Mouse (Mus musculus) embryonic facial prominence, embryonic 13.5 days (tissue): ENCODE data around the gene Anapc7. TPM values are rescaled to one million over a fixed set of nuclear protein-coding genes. Genes with fewer than 3 reads are reported as not detected.

ENCODE experiments used
- ATAC-seq: fragments of 200-750 bp; cut with Nextera tagmentation; 2 replicates; pipeline ENCODE4 v1.8.0; 2017; ENCODE audit warnings: low read depth; ENCODE audit not compliant: insufficient number of reproducible peaks, insufficient read depth, low FRiP score, low TSS enrichment
- H3K27ac ChIP-seq: fragments of 300-500 bp; sonication (generic); 2 replicates; pipeline ENCODE4 v1.5.1; 2015; ENCODE audit warnings: moderate library complexity, mild to moderate bottlenecking, inconsistent platforms
- H3K27me3 ChIP-seq: fragments of 300-500 bp; sonication (generic); 2 replicates; pipeline ENCODE4 v1.6.1; 2015; ENCODE audit warnings: mild to moderate bottlenecking, inconsistent platforms
- H3K36me3 ChIP-seq: fragments of 300-500 bp; sonication (generic); 2 replicates; pipeline ENCODE4 v1.6.1; 2015; ENCODE audit warnings: mild to moderate bottlenecking, inconsistent platforms
- H3K4me1 ChIP-seq: fragments of 300-500 bp; sonication (generic); 2 replicates; pipeline ENCODE4 v1.6.1; 2015; ENCODE audit warnings: inconsistent platforms
- H3K4me2 ChIP-seq: fragments of 300-500 bp; sonication (generic); 2 replicates; pipeline ENCODE4 v1.6.1; 2015; ENCODE audit warnings: moderate library complexity, mild to moderate bottlenecking, inconsistent platforms
- H3K4me3 ChIP-seq: fragments of 300-500 bp; sonication (generic); 2 replicates; pipeline ENCODE4 v1.5.1; 2015; ENCODE audit warnings: mild to moderate bottlenecking, inconsistent platforms
- H3K9ac ChIP-seq: fragments of 300-500 bp; sonication (generic); 2 replicates; pipeline ENCODE4 v1.6.1; 2015; ENCODE audit warnings: mild to moderate bottlenecking, inconsistent platforms
- H3K9me3 ChIP-seq: fragments of 300-500 bp; sonication (generic); 2 replicates; pipeline ENCODE4 v1.6.1; 2016; ENCODE audit warnings: inconsistent platforms
- WGBS: fragments of 180-500 bp; shearing (Covaris S2); methylation state at CpG from one replicate; pipeline ENCODE4 v1.1.7; 2015; ENCODE audit warnings: mixed read lengths; 5-methylcytosine and 5-hydroxymethylcytosine counted together
- polyA plus RNA-seq: library from polyadenylated mRNA; unstranded; fragments of >200 nt; fragmentation: Nextera tagmentation; extraction: Ambion mirVana; gene quantifications from 2 replicates; pipeline ENCODE4 v1.2.1, GENCODE M21; 2015

Anapc7 gene
- polyA plus RNA-seq, 1 experiment from 2014 or later: 54.5 TPM

DNA sequence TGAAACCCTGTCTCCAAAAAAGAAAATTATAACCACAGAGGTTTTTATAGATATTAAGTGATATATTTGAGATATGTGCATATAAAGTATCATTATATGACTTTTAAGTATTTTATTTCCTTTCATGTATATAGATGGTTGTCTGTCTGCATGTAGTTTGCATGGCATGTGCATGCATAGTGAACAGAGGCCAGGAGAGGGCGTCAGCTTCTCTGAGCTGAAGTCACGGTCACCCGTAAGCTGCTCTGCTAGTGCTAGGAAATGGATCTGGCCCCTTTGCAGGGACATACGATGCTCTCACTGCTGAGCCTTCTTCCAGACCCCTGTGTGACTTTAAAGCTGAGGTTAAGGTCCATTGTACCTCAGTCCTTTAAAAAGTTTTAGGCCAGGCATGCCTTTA lies 13.0 kb downstream of the Anapc7 start:
- no peak overlapping the region for H3K9ac ChIP-seq
- H3K4me1 ChIP-seq: no peaks in the 10 kb centered on the region
- H3K36me3 ChIP-seq: peaks cover 96% of the 10 kb centered on the region
- ATAC-seq: no peak
- no peaks in the 10 kb centered on the region for H3K27me3 ChIP-seq
- no peak overlapping the region for H3K4me3 ChIP-seq
- WGBS: 83% methylated on average over 4 of the region's 4 CpGs
- no peaks in the 10 kb centered on the region for H3K9me3 ChIP-seq
- H3K4me2 ChIP-seq: no peak overlapping the region
- H3K27ac ChIP-seq: no peak overlapping the region

DNA sequence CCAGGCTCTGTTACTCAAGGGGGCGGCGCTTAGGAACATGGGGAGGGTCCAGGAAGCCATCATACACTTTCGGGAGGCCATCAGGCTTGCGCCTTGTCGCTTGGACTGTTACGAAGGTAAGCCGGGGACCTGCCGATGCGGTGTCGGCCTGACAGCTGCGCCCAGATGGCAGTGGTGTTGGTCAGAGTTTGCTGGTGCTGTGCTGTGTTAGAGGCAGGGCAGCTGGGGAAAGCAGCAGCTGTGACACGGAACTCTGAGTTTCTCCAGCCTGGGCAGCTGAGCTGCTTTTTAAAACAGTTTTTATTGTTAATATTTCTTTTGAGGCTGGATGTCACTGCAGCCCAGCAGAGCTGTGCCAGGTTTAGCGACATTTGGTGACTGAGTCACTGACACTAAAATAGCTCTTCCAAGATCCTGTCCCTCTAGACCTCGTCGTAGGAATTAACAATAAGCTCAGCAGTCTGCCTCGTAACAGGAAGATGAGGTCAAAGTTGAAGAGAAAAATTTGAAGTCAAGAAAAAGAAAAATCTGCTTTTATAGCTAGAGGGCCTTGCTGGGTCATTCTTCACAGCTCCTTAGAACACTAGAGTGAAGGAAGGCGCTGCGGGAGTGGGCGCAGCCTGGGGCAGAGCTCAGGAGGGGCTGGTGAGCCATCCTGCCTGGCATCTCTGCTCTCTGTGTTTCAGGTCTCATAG lies 18.1 kb downstream of the Anapc7 start:
- H3K4me1 ChIP-seq: no peaks in the 10 kb centered on the region
- no peak for ATAC-seq
- no peaks in the 10 kb centered on the region for H3K27me3 ChIP-seq
- no peak overlapping the region for H3K27ac ChIP-seq
- H3K4me2 ChIP-seq: no peak overlapping the region
- H3K9ac ChIP-seq: no peak overlapping the region
- 89% methylated on average over 19 of the region's 19 CpGs for WGBS
- peaks cover 99% of the 10 kb centered on the region for H3K36me3 ChIP-seq
- H3K4me3 ChIP-seq: no peak overlapping the region
- no peaks in the 10 kb centered on the region for H3K9me3 ChIP-seq

DNA sequence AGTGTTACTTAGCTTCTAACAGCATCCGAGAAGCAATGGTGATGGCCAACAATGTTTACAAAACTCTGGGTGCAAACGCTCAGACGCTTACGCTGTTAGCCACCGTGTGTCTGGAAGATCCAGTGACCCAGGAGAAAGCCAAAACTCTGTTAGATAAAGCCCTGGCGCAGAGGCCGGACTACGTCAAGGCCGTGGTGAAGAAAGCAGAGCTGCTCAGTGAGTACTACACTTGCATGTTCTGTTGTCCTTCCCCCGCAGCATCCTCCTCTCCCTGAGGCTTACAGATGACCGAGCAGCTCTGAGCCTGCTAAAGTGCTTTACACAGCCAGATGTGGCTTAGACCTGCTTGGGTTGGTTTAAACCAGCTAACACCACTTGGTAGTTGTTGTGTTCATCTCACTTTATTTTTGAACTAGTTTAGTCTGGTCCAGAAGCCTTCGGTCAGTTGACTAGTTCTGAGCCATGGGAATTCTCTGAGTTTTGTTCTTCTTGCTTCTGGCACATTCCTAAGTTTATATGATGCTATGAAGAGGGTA lies 18.7 kb downstream of the Anapc7 start:
- Histone ChIP-seq H3K9me3 (no peaks in the 10 kb centered on the region), H3K4me2 (no peak overlapping the region), H3K36me3 (peaks cover 99% of the 10 kb centered on the region), H3K4me1 (no peaks in the 10 kb centered on the region), H3K27ac (no peak overlapping the region), H3K27me3 (no peaks in the 10 kb centered on the region), H3K9ac (no peak overlapping the region), H3K4me3 (no peak overlapping the region)
- WGBS: 94% methylated on average over 12 of the region's 12 CpGs
- no peak for ATAC-seq

DNA sequence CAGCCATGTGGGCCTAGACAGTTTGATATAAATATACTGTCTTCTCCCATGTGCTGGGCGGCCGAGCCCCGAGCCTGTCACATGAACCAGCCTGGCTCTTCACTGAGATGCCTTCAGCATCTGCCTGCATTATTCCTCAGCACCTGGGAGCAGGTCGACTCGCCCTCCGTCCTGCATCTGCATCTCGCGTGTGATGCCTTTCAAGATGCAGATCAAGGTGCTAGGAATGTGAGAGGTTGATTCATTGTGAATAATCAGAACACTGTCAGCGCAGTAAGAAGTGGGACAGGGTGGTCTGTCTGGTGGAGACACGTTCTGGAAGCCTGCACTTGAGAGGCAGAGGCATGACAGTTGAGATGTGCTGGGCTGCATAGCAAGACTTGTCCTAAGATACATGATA lies 23.0 kb downstream of the Anapc7 start:
- peaks cover 89% of the 10 kb centered on the region for H3K36me3 ChIP-seq
- H3K27ac ChIP-seq: no peak overlapping the region
- H3K27me3 ChIP-seq: no peaks in the 10 kb centered on the region
- H3K4me3 ChIP-seq: no peak overlapping the region
- H3K4me1 ChIP-seq: no peaks in the 10 kb centered on the region
- 0 out of 2 replicates have a peak overlapping the region, but pooled peaks have one; percentile 16 for H3K9ac ChIP-seq
- H3K9me3 ChIP-seq: no peaks in the 10 kb centered on the region
- no peak overlapping the region for H3K4me2 ChIP-seq
- 94% methylated on average over 10 of the region's 10 CpGs for WGBS
- no peak for ATAC-seq

DNA sequence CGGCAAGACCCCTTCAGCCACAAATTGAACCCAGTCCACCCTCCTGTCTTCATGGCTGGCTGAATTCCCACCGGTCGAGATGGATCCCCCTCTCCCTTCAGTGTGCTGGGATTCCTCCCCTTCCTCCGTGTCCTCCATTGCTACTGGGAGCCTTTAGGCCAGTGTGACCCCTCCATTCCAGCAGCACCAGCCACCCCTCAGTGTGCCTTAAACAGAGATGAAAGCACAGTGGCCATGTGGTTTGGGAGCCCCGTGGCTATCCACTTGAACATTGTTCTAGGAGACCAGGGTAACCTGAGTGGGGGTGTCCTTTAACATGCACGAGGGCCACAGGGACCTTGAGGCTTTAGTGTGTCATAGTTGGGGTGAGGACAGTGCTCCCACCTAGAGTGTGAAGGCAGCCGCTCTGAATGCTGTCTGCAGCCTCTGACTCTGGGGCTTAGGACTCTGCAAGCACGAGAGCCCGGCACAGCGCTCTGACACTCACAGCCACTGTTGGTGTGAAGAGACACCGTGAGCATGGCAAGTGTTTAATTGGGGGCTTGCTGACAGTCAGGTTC lies 23.6 kb downstream of the Anapc7 start:
- Histone ChIP-seq H3K9me3 (no peaks in the 10 kb centered on the region), H3K4me1 (no peaks in the 10 kb centered on the region), H3K36me3 (peaks cover 86% of the 10 kb centered on the region), H3K4me3 (no peak overlapping the region), H3K27ac (no peak overlapping the region), H3K27me3 (no peaks in the 10 kb centered on the region), H3K9ac (0 out of 2 replicates have a peak overlapping the region, but pooled peaks have one; percentile 16), H3K4me2 (no peak overlapping the region)
- 92% methylated on average over 11 of the region's 11 CpGs for WGBS
- no peak for ATAC-seq

DNA sequence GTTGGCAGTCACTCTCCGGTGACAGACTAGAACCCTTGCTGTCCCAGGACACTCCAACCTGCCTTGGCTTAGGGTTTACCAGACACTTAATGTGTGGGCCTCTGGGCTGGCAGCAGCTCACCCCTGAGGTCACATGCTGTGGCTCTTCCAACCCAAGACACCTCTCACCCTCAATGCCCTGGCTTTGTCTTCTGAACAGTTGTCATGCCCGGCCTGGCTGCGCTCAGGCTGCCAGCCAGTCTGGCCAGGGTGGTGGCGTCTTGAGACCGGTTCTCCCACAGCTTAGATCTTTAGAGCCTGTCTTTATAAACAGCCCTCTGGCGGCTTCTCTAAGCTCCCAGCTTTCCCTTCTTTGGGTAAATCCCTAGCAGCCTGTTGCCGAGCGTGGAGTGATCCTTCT lies 26.4 kb downstream of the Anapc7 start:
- H3K4me2 ChIP-seq: no peak overlapping the region
- H3K4me1 ChIP-seq: no peaks in the 10 kb centered on the region
- no peaks in the 10 kb centered on the region for H3K27me3 ChIP-seq
- 89% methylated on average over 8 of the region's 8 CpGs for WGBS
- peaks cover 70% of the 10 kb centered on the region for H3K36me3 ChIP-seq
- no peak overlapping the region for H3K9ac ChIP-seq
- no peaks in the 10 kb centered on the region for H3K9me3 ChIP-seq
- H3K27ac ChIP-seq: no peak overlapping the region
- ATAC-seq: no peak
- H3K4me3 ChIP-seq: no peak overlapping the region

DNA sequence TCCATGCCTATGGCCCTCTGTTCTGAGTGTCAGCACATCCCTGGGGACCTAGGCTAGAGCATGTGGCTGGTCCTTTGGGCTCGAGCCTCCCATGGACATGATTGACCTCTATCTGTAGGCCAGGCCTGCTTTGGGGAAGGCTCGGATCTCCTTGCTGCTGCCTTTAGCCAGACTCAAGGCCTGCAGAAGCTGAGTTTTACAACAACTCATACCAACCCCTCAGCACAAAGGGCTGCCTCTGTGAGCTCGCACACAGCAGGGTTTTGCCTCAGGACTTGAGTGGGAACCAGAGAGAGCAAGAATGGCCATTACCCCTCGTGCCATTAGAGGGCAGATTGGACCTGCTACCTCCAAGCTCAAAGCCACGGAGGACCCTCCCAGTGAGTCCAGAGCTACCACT lies 27.4 kb downstream of the Anapc7 start:
- H3K27me3 ChIP-seq: no peaks in the 10 kb centered on the region
- 81% methylated on average over 5 of the region's 5 CpGs for WGBS
- no peak overlapping the region for H3K4me3 ChIP-seq
- peaks cover 70% of the 10 kb centered on the region for H3K36me3 ChIP-seq
- H3K27ac ChIP-seq: no peak overlapping the region
- H3K4me2 ChIP-seq: no peak overlapping the region
- no peak overlapping the region for H3K9ac ChIP-seq
- no peak for ATAC-seq
- H3K9me3 ChIP-seq: no peaks in the 10 kb centered on the region
- H3K4me1 ChIP-seq: no peaks in the 10 kb centered on the region

DNA sequence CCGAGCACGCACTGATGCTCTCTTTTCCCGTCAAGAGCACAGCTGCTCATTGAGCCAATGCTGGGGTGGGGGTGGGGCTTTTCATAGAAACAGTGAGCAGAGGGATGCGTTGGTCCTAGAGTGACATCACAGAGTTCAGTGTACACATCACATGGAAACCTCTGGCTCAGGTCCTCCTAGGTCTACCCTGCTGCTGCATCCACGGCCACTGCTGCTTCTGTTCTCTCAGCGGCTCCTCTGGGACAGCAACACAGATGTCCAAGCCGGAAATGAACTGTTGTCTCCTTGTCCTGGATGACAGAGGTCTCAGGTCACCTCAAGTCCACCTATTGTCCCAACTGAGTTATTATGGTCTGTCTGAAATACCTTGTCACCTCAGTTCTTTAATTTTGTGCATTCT lies 28.5 kb downstream of the Anapc7 start:
- peaks cover 70% of the 10 kb centered on the region for H3K36me3 ChIP-seq
- H3K4me2 ChIP-seq: no peak overlapping the region
- H3K4me3 ChIP-seq: no peak overlapping the region
- no peaks in the 10 kb centered on the region for H3K9me3 ChIP-seq
- H3K4me1 ChIP-seq: no peaks in the 10 kb centered on the region
- no peak for ATAC-seq
- H3K27ac ChIP-seq: no peak overlapping the region
- no peaks in the 10 kb centered on the region for H3K27me3 ChIP-seq
- no peak overlapping the region for H3K9ac ChIP-seq
- 65% methylated on average over 7 of the region's 7 CpGs for WGBS

DNA sequence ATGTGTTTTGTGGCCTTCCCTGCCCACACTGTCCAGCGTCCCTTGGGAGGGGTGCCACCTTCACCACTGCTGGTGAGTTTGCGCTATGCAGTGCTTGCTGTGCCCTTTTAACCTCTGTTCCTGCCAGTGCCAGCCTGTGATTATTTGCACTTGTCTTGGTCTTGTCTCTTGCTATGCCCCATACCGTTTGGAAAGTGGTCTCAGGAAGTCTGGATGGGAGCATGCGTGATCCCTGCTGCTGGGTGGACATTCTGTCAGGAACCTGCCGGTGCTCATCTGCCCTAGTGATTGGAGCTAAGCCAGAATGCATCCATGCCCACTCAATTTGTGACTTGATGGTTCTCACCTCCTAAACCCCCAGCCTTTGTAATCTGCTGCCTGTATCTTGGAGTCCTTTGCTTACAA lies 29.4 kb downstream of the Anapc7 start:
- Histone ChIP-seq H3K4me3 (no peak overlapping the region), H3K9me3 (no peaks in the 10 kb centered on the region), H3K4me1 (no peaks in the 10 kb centered on the region), H3K27me3 (no peaks in the 10 kb centered on the region), H3K9ac (no peak overlapping the region), H3K27ac (no peak overlapping the region), H3K36me3 (peaks cover 70% of the 10 kb centered on the region), H3K4me2 (no peak overlapping the region)
- no peak for ATAC-seq
- 75% methylated on average over 5 of the region's 5 CpGs for WGBS

DNA sequence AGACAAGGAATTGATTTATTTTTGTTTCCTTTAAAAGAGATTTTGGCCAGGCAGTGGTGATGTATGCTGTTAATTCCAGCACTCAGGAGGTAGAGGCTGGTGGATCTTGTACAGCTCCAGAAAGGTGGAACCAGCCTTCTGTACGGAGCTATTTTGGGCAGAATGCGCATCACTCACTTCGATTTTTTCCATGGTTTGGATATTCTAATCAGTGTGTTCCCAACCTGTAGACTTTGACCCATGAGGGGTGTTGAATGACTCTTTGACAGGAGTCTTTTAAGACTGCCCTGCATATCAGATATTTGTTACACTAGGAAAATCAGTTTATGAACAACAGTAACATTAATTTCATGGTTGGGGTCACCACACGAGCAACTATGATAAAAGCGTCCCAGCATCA lies 29.8 kb downstream of the Anapc7 start:
- no peaks in the 10 kb centered on the region for H3K4me1 ChIP-seq
- no peaks in the 10 kb centered on the region for H3K9me3 ChIP-seq
- 81% methylated on average over 5 of the region's 5 CpGs for WGBS
- H3K27ac ChIP-seq: no peak overlapping the region
- H3K27me3 ChIP-seq: no peaks in the 10 kb centered on the region
- no peak for ATAC-seq
- peaks cover 69% of the 10 kb centered on the region for H3K36me3 ChIP-seq
- H3K9ac ChIP-seq: no peak overlapping the region
- H3K4me3 ChIP-seq: no peak overlapping the region
- H3K4me2 ChIP-seq: no peak overlapping the region

DNA sequence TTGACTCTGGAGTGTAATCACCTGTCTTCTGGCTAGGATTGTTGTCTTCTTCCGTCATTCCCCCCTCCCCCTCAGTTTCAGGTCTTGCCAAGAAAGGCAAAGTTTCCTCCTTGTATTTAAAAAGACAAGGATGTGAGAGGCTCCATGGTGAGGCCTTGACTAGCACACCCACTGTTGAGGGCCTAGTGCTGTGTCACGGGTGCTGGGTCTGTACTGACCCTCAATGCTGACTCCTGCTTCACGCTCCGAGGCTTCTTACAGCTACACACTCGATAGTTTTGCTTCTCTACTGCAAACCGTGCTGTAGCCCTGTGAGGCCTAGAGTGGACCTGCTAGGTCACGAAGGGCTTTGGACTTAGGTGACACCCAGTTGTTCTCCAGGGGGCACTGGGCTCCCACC lies 30.7 kb downstream of the Anapc7 start:
- H3K9ac ChIP-seq: no peak overlapping the region
- peaks cover 69% of the 10 kb centered on the region for H3K36me3 ChIP-seq
- no peaks in the 10 kb centered on the region for H3K9me3 ChIP-seq
- 84% methylated on average over 7 of the region's 7 CpGs for WGBS
- no peaks in the 10 kb centered on the region for H3K4me1 ChIP-seq
- H3K27me3 ChIP-seq: no peaks in the 10 kb centered on the region
- no peak overlapping the region for H3K4me2 ChIP-seq
- no peak overlapping the region for H3K4me3 ChIP-seq
- no peak overlapping the region for H3K27ac ChIP-seq
- no peak for ATAC-seq

DNA sequence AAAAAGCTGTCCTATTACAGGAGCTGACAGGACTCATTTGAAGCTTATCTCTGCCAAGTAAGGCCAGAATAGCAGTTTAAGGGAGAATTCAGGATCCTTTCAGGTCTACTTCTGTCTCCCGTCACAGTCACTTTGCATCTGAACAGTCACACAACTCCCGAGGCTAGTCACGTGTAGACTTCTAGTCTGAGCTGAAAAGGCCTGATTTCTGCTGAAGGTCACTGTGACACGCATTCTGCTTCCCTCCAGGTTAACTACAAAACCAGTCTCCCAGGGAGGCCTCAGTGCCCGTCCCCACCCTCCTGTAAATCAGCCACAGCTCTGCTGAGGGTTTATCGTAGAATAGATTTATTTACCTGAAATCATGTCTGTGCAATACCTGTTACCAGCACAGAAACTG lies 31.7 kb downstream of the Anapc7 start:
- no peak overlapping the region for H3K4me3 ChIP-seq
- H3K4me1 ChIP-seq: no peaks in the 10 kb centered on the region
- no peak overlapping the region for H3K9ac ChIP-seq
- no peak overlapping the region for H3K27ac ChIP-seq
- no peaks in the 10 kb centered on the region for H3K27me3 ChIP-seq
- no peak for ATAC-seq
- no peaks in the 10 kb centered on the region for H3K9me3 ChIP-seq
- 83% methylated on average over 6 of the region's 6 CpGs for WGBS
- peaks cover 73% of the 10 kb centered on the region for H3K36me3 ChIP-seq
- no peak overlapping the region for H3K4me2 ChIP-seq
